Mouse (Mus musculus) hematopoietic multipotent progenitor cell, adult 10-12 weeks (in vitro differentiated cells): ENCODE results near the gene Igsf3. TPM values are rescaled to one million over a fixed set of nuclear protein-coding genes. Genes with fewer than 3 reads are reported as not detected.

Source experiments
- polyA plus RNA-seq: library from polyadenylated mRNA; stranded (reverse); fragments of >175 nt; gene quantifications from 2 replicates; pipeline ENCODE4 v1.2.3, GENCODE M21; 2012; ENCODE audit warnings: low replicate concordance

The Igsf3 gene
- 0.30 and 1.4 TPM in 2 replicates for polyA plus RNA-seq

GRCm38 (mm10) chr3:101376538-101377247 is at the start of gene Igsf3:
TSS of gene Igsf3 (plus strand) at chr3:101377083.

Other genes with a start within 250 kb of the Igsf3 start
- gene Cd2, start 89.1 kb upstream of the Igsf3 start, polyA plus RNA-seq, result 295 and 497 TPM in 2 replicates
- gene Atp1a1, start 227.6 kb downstream of the Igsf3 start, polyA plus RNA-seq, result 149 and 317 TPM in 2 replicates